Mouse (Mus musculus): ENCODE measurements at regions not wholly inside any gene's neighbourhood (a gene's known extent, or its start where the extent isn't known, plus 50 kb on each side); places are given as distances from the start of the nearest gene placed in this dataset.

DNA sequence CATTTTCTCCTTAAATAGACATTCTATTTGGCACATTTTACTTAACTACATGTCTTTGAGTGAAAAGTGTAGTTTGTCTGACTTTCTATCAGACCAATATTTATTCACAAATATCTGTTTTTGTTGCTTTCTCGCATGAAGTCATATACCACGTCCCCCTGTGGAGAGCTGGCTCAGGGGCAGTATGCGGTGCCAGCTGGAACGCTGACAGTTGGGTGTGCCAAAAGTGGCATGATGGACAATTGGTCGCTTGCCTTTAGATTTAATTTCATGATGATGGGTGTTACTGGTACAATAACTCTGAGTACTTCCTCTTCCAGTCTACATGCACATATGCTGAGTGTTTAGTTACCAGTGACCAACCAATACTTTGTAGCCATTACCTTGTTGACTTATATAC, 223.8 kb upstream of the Cadm2 start:
- no peaks in the 10 kb centered on the region for H3K9me3 ChIP-seq (replicated peaks; ENCODE audit: control insufficient read depth, low read length)
- no peak overlapping the region for H3K27ac ChIP-seq (ENCODE audit: low read depth, low read length)
- no peak overlapping the region for H3K9ac ChIP-seq (ENCODE audit: low read length)
- H3K4me1 ChIP-seq (ENCODE audit: control insufficient read depth, insufficient read depth, low read length): no peaks in the 10 kb centered on the region; the same call in 1 of the 2 replicates
- DNase-seq (ENCODE audit: low spot score) (peak; percentile 68), ATAC-seq (peak; percentile 84)
- H3K4me3 ChIP-seq (ENCODE audit: low read depth, low read length): no peak overlapping the region
- no peaks in the 10 kb centered on the region for H3K27me3 ChIP-seq (replicated peaks; ENCODE audit: control insufficient read depth, insufficient read depth, low read length)
- H3K36me3 ChIP-seq (ENCODE audit: control insufficient read depth, insufficient read depth, low read length): no peaks in the 10 kb centered on the region
- 52% methylated on average over 5 of the region's 5 CpGs for WGBS
- no peak overlapping the region for H3K4me2 ChIP-seq (ENCODE audit: low read length)

DNA sequence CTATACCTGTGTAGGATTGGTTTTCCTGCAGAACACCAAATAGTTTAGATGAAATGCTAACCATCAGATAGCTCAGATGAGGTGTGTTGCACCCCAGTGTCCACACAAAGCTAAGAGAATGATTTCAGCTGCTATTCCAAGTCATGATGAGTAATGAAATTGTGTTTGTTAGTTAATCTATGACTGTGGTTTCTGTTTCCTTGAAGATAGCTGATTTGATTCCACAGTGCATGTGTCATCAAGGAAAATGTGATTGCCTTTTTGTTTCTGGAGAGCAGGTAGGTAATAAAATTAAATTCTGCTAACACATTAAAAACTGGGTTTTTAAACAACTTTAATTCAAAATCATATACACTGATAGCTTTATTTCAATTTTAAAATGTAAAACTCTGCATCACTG, 176.5 kb upstream of the Cadm2 start:
- ATAC-seq: no peak
- no peaks in the 10 kb centered on the region for H3K9me3 ChIP-seq (replicated peaks; ENCODE audit: control insufficient read depth, low read length)

DNA sequence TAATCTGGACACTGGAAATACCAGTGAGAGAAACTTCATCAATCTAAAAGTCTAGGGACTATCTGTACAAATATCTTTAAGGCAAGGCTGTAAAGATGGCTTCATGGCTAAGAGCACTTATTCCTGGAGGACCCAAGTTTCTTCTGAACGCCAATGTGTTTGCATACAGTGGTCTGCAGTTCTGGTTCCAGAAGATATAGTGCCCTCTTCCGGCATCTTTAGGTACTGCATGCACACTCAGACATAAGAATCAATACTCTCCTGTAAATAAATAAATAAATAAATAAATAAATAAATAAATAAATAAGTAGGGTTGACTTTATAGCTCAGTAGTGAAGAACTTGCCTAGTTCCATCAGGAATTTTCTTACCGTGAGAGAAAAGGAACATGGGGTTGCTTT, 155.4 kb upstream of the Cadm2 start:
- Histone ChIP-seq H3K4me3 (ENCODE audit: low read depth, low read length) (no peak overlapping the region), H3K9me3 (replicated peaks; ENCODE audit: control insufficient read depth, low read length) (no peaks in the 10 kb centered on the region), H3K4me1 (ENCODE audit: control insufficient read depth, insufficient read depth, low read length) (no peaks in the 10 kb centered on the region), H3K27ac (ENCODE audit: low read depth, low read length) (no peak overlapping the region), H3K4me2 (ENCODE audit: low read length) (no peak overlapping the region), H3K36me3 (ENCODE audit: control insufficient read depth, insufficient read depth, low read length) (no peaks in the 10 kb centered on the region), H3K9ac (ENCODE audit: low read length) (no peak overlapping the region), H3K27me3 (replicated peaks; ENCODE audit: control insufficient read depth, insufficient read depth, low read length) (no peaks in the 10 kb centered on the region)
- peak; percentile 40 for DNase-seq (ENCODE audit: low spot score)
- no peak for ATAC-seq
- WGBS: 50% methylated on average over 3 of the region's 3 CpGs

More for the DNA sequence above, 176.5 kb upstream of the Cadm2 start:
- no peak for DNase-seq (ENCODE audit: low spot score)
- no peak overlapping the region for H3K4me3 ChIP-seq (ENCODE audit: low read depth, low read length)
- H3K27me3 ChIP-seq (replicated peaks; ENCODE audit: control insufficient read depth, insufficient read depth, low read length): no peaks in the 10 kb centered on the region
- no peak overlapping the region for H3K4me2 ChIP-seq (ENCODE audit: low read length)
- H3K4me1 ChIP-seq (ENCODE audit: control insufficient read depth, insufficient read depth, low read length): no peaks in the 10 kb centered on the region
- no peak overlapping the region for H3K9ac ChIP-seq (ENCODE audit: low read length)
- H3K27ac ChIP-seq (ENCODE audit: low read depth, low read length): no peak overlapping the region
- no peaks in the 10 kb centered on the region for H3K36me3 ChIP-seq (ENCODE audit: control insufficient read depth, insufficient read depth, low read length)

DNA sequence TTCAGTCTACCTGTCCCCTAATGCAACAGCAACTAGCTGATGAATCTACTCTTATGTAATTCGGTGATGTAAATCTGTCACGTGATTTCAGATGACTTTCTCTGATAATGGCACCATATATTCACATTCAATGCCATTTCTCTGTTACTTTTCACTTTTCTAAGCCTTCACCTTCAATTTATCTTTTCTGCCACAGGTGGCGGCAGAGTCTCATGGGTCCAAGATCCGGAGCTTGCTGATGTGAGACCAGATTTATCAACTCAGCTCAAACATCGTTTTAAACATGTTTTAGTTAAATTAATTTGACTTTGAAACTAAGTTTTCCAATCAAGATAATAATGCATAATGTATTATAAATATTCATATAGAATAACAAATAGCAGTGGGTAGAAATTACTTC, 148.4 kb upstream of the Cadm2 start:
- H3K4me3 ChIP-seq (ENCODE audit: low read depth, low read length): no peak overlapping the region
- no peaks in the 10 kb centered on the region for H3K36me3 ChIP-seq (ENCODE audit: control insufficient read depth, insufficient read depth, low read length)
- DNase-seq (ENCODE audit: low spot score): peak; percentile 56
- 48% methylated on average over 5 of the region's 5 CpGs for WGBS
- no peak overlapping the region for H3K27ac ChIP-seq (ENCODE audit: low read depth, low read length)
- H3K4me1 ChIP-seq (ENCODE audit: control insufficient read depth, insufficient read depth, low read length): no peaks in the 10 kb centered on the region
- no peak overlapping the region for H3K9ac ChIP-seq (ENCODE audit: low read length)
- no peaks in the 10 kb centered on the region for H3K27me3 ChIP-seq (replicated peaks; ENCODE audit: control insufficient read depth, insufficient read depth, low read length)
- ATAC-seq: no peak
- no peak overlapping the region for H3K4me2 ChIP-seq (ENCODE audit: low read length)
- no peaks in the 10 kb centered on the region for H3K9me3 ChIP-seq (replicated peaks; ENCODE audit: control insufficient read depth, low read length)

DNA sequence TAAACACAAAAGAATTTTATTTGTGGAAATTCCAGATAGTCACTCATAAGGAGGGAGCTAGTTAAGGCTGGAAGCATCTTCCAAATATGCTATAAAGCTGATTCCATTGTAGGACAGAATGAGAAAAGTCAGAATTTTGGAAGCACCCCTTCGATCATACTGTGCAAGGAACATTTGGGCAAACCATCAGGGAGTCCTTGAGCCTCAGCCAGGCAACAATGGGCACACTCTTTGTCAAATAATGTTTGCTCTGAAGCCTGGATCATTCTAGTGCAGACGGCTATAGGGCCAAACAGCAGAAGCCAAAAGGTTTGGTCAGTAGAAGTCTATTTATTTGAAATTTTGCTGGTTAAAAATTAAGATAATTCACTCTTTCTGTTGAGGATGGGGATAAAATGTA, 114.7 kb upstream of the Cadm2 start:
- no peak overlapping the region for H3K9ac ChIP-seq (ENCODE audit: low read length)
- WGBS: 79% methylated on average over 2 of the region's 2 CpGs
- no peak overlapping the region for H3K4me2 ChIP-seq (ENCODE audit: low read length)
- no peak overlapping the region for H3K27ac ChIP-seq (ENCODE audit: low read depth, low read length)
- ATAC-seq (no peak), DNase-seq (ENCODE audit: low spot score) (no peak)
- no peaks in the 10 kb centered on the region for H3K27me3 ChIP-seq (replicated peaks; ENCODE audit: control insufficient read depth, insufficient read depth, low read length)
- H3K4me3 ChIP-seq (ENCODE audit: low read depth, low read length): no peak overlapping the region
- no peaks in the 10 kb centered on the region for H3K4me1 ChIP-seq (ENCODE audit: control insufficient read depth, insufficient read depth, low read length)
- H3K9me3 ChIP-seq (replicated peaks; ENCODE audit: control insufficient read depth, low read length): no peaks in the 10 kb centered on the region
- H3K36me3 ChIP-seq (ENCODE audit: control insufficient read depth, insufficient read depth, low read length): no peaks in the 10 kb centered on the region

DNA sequence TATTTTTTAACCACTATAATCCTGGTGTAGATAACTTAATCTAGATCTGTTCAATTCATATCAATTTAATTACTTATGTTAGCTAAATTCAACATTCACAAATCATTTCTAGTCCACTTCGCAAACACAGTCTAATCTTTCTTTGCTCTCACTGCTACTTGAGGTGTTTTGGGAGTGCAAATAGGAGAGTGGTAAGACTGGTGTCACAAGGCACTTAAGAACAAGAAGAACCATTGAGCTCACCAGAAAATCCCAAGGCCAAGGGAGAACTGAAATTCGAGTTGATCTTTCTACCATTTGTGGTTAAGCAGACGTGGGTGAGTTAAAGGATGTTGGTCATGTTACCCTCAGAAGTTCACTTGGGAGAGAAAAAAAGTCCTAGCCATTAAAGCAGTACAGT, 77.9 kb upstream of the Cadm2 start:
- Histone ChIP-seq H3K9me3 (replicated peaks; ENCODE audit: control insufficient read depth, low read length) (no peaks in the 10 kb centered on the region), H3K9ac (ENCODE audit: low read length) (no peak overlapping the region), H3K4me1 (ENCODE audit: control insufficient read depth, insufficient read depth, low read length) (no peaks in the 10 kb centered on the region), H3K4me2 (ENCODE audit: low read length) (no peak overlapping the region), H3K36me3 (ENCODE audit: control insufficient read depth, insufficient read depth, low read length) (no peaks in the 10 kb centered on the region), H3K27ac (ENCODE audit: low read depth, low read length) (no peak overlapping the region), H3K4me3 (ENCODE audit: low read depth, low read length) (no peak overlapping the region), H3K27me3 (replicated peaks; ENCODE audit: control insufficient read depth, insufficient read depth, low read length) (no peaks in the 10 kb centered on the region)
- DNase-seq (ENCODE audit: low spot score) (no peak), ATAC-seq (no peak)
- 77% methylated on average over 3 of the region's 3 CpGs for WGBS

Data from forebrain, embryonic 14.5 days (tissue).